Mouse (Mus musculus): Measurements from ENCODE around the gene Arid5a.

Gene Arid5a

DNA sequence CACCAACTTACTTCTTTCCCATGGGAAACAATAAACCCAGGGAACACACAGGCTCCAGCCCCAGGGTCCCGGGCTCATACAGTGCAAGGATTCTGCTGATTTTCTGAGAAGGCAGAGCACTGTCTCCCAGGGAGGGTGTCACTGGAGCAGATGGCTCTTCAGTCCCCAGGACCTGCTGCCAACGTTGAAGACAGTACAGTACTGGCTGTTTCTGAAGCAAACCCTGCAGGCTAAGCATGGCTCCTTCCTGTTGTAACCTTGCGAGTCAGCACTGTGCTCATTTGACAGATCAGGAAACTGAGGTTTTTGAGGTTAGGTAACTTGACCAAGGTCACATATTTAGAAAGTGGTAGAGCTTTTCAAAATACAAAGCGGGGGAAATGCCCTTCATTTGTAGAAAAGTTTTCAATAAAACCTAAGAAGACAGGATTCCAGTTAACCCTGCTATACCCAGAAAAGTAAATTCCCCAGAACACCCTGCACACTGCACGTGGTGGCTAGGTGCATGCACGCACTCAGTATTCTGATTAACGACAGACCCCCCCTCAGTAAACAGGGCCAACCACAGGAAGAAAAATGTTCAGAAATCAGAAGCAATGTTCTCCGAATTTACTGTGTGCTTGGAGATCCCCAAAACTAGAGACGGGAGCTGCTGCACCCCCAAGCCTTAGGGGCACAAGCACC is 10.9 kb upstream of the Arid5a start:
- DNase-seq: peak; percentile 78

DNA sequence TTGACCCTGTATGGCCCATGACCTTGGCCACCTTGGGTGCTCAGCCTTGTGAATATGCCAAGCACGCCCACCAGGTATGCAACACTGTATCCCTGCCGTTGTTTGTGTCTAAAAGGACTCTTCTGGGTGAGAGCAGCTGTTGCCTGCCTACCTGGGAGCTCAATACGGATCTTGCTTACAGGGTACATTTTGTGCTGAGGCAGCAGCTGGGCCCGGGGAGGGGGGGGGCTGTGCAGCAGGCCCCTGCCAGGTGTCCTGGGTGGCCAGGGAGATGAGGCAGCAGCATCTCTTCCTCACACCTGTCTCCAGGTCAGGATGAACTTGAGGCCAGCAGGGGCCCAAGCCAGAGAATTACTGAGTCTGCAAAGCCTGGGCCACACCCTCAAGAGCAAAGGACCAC is 9.4 kb upstream of the Arid5a start:
- peak in 1 of 2 experiments; percentile 7 for DNase-seq

DNA sequence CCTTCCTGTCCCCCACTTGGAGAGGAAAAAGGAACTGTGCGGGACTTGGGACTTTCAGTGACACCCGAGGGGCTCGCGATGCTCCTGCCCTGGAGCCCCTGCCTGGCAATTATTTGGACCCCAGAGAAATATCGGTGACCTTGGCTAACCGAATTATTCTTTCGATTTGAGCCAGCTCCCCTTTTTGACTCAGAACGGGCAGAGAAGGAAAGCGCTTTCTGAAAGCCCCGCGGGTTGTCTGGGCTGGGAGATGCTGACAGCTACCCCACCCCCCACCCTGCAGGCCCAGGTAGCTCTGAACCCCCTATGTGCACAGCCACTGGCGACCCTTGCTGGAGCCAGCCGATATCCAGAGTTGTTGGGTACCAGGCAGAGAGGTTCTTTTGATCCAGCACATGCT is 8.4 kb upstream of the Arid5a start:
- peak in 1 of 2 experiments; percentile 3 for DNase-seq

DNA sequence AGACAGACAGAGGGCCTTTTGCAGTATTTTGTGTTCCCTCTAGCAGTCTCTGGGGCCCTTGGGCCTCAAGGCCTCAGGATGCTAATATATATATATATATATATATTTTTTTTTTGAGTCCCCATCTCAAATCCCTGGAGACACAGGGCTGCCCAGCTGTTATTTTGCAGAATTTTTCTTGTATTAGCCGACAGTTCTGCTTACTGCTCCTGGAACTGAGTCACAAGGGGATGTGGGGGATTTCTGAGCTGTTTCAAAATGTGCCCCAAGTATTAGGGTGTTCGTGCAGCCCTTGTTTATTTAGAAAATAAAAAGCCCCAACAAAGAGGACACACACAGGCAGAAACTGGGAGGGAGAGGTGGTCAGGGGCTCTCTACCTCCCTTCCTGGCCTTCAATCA is 7.9 kb upstream of the Arid5a start:
- no peak for DNase-seq

DNA sequence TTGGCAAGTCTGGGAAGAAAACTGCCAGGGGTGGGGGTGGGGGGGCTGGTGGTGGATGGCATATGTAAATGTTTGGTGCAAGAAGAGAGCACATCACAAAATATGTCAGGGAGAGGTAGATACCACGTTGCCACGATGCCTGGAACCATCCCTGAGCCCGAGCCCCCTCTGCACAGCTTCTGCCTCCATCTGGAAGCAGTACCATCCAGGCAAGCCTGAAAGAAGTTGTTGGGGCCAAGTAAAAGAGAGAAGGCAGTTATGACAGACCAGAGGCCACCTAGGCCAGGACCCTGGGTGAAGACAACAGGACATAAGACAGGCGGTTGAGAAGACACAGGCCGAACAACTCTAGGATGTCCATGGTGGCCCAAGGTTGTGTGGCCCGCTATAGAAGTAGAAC is 7.0 kb upstream of the Arid5a start:
- no peak for DNase-seq

DNA sequence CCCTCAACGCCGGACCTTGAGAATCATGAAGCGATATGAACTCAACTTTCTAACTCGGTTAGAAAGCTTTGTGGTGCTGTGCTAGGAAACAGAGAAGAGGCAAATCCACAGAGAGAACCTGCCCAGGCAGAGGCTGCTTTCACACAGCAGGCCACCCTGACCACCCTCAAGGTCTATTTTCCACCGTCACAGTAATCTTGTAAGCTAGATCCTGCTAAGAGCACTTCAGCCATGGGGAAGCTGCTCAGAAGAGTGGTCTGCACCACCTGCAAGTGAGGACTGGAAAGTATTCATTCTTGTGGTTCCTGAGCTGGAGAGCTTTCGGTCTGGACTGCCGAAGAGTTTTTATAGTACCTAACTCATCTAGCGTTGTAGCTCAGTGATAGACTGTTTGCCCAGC is 5.3 kb upstream of the Arid5a start:
- peak in 1 of 2 experiments; percentile 2 for DNase-seq

DNA sequence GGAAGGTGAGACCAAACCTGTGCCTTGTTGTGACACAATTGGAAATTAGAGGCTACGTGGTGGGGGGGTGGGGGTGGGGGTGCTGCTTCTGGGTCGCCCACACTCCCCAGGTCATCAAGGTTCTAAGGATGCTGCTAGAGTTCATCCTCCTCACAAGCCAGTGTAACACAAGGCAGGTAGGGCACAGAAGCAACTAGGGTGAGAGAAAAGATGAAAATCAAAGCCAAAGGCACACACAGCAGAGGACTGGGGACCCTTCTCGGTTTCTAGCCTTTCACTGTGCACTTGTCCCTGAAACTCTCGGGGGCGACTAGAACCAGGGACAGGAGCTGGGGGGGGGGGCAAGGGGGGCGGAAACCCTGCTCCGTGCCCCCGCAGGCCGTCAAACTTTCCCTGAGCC is 4.6 kb upstream of the Arid5a start:
- DNase-seq: no peak

DNA sequence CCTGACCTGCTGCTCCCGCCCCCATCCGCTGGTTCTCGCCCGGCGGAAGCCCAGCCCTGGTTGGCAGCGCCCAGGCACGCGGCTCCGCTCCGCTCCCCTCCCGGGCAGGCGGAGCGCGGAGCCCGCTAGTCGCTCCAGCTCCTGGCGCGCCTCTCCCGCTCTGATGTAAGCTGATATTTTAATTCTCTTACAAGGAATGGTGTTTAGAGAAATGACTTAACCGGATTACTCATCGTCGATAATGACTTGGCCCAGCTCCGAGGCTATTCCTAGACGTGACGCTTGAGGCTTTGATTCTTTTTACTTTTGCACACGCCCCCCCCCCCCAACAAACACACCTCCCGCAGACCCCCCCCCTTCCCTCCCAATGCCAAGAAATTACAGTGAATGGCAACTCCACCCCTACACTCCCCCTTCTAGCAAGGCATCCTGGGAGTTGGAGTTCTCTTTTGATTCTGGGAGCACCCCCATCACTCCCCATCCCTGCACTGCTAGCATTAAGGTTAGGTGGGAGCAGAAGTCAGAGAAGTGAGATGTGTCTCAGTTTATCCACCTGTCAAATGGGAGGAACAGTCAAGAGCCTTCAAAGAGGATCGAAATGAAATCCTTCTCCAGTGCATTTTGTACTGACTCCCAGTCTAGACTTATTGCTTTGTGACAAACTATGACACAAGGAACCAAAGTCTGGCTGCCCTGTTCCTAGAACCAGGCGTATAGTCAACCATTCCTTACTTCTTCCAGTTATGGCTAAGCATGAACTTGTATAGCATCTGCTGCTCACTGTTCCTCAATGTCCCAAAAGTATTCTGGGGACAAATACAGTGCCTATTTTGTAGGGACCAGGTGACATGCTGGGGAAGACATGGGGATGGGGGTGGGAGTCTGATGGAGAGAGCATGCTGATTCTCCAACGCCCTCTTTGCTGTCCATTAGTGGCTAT is 3.9 kb upstream of the Arid5a start:
- DNase-seq: peak; percentile 65 to 78

DNA sequence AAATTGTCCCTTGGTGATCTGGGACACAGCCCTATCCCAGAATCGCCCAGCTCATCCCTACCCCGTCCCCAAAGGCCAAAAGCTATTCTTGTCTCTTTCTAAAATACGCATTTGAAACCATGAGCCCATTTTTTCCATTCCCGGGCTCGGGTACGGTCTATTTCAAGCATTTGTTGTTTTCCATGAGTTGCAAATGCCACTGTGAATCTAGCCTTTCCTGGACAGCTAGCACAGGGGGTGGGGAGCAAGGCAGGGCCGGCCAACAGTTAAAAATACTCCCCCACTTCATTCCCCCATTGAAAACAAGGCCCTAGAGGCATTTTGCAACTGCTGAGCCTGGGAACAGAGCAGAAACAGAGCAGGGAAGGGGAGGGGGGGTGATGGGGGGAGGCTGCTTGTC is 2.8 kb upstream of the Arid5a start:
- no peak for DNase-seq

DNA sequence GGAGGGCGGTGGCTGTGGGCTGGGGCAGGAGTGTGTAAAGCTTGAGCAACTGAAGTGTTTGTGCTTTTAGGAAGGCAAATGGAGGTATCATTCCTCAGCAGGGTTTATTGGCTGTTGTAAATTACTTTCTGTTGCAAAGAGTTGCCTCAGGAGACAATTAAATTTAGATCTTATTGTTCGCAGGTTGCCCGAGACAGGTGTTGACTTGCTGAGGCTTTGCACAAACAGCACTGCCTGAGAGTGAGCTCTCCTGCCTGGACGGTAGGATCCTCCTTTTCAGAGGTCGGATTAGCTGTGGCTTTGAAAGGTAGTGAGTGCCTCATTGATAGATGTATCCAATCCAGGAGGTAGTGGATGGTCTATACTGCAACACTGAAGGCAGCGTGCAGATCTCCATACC is 1.4 kb upstream of the Arid5a start:
- no peak for DNase-seq

DNA sequence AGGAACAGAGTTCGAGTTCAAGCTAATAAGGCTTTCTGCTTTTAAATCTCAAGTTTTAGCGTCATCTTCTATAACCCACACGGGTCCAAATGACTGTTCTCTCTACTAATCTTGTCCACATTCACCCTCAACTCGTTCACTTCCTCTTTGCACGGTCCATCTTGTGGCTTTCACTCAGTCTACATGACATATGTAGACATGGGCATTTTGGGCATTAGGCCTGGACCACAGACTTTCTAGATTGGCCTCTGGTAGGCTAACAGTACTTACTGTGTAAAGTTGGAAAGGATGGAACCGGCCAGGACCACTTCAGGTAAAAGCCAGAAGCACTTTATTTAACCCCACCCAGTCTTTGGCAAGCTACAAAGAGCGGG is 425 bp upstream of the Arid5a start:
- DNase-seq: no peak

DNA sequence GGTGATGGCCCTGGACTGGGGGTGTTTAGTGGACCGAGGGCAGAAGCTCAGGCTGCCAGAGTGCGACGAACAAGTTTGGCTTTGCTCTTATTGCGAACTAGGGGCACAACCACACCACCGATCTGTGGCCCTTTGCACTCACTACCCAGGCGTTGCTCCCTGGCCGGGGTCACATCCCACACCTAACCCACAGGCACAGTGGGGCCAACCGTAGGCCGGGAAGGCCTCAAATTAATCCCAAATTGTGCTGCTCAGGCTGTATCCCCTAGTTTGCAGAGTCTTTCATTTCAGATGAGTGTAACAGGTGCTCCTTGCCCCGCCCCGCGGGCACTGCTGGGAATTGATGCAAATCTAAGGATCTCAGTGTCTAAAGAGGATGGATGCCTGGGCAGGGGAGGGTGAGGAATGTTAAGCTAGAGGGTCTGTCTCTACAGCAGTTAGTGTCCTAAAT is 943 bp downstream of the Arid5a start:
- peak in 1 of 2 experiments; percentile 38 for DNase-seq

DNA sequence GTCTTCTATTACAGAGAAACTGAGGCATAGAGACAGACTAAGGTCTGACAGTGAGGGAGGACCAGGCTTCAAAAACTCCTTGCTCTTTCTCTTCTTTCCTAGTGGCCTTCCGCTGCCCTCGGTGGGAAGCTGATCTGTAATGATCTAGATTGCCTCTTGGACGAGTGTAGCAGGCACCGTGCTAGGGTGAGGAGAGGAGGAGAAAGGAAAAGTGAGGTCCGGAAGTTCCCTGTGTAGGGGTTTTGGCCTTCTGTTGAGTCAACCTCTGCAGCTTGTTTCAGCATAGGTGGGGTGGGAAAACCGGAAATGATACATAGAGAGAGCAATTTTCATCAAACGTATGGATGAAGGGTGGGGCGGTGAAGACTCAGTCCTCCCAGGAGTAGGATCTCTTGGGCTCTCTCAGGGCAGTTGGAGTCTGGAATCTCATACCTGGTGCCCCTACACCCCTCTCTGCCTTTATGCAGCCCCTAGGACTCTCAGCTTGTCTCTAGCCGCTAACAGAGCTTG is 1.5 kb downstream of the Arid5a start:
- DNase-seq: peak in 1 of 2 experiments; percentile 10

DNA sequence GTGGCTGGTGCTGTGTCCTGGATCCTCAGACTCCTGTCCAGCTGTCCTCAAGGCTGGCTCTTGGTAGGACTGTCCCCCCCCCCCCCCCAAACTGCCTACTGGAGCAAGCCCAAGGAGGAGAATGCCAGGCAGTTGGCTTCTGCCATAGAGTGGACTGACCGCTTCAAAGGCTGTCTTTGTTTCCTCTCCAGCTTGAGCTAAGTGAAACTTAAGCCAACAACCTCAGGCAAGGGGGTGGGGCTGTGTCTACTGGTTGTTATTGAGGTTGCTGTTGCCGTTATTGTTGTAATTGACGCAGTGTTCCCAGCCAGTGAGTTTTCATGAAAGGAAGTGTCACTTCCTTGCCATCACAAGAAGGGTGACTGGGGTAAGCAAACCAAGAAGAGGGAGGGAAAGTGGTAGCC is 2.0 kb downstream of the Arid5a start:
- peak in 1 of 2 experiments; percentile 40 for DNase-seq

DNA sequence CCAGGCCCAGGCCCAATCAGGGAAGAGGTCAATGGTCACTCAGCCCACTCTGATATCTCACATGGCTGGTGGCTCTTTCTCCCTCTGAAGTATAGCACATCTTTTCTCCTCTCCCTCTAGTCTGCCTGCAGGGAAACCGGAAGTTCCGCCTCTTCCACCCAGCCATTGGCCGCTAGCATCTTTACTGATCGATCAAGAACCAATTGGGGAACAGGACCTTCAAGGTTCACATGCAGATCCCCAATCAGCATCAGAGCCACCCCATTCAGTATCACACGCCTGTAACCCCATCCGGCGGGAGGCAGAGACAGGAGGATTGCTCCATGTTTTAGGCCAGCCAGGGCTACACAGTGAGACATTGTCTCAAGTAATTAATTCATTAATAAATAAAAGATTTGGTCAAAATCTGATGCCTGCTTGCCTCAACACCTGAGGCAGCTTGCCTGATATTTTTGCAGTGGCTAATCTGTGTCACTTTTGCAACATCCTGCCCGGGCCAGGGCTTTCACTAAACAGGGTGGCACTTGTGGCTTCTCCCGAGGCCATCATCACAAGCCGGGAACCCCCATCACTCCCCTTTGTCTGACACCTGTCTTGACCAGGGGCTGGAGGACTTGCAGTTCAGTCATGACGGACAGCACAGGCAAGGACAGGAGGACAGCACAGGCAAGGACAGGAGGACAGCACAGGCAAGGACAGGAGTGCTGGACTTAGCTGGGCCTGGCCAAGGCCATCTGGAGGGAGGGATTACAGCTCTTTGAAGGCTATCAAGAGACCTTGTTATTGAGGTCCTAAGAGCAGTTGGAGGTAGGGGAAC is 7.6 kb downstream of the Arid5a start:
- DNase-seq: no peak

DNA sequence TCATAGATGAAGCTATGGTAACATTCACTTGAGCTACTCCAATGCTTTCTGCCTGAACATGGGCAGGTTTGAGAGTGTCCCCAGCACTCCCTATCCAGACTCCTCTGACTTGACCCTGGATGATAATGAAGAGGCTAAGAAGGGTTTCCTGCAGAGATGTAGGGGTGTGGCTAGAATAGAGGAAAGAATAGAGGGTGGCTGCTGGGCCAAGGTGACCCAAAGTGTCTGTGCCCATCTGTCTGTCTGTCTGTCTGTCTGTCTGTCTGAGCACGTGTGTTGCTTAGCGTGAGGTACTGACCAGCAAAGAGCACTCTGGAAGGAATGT is 8.2 kb downstream of the Arid5a start:
- no peak for DNase-seq

DNA sequence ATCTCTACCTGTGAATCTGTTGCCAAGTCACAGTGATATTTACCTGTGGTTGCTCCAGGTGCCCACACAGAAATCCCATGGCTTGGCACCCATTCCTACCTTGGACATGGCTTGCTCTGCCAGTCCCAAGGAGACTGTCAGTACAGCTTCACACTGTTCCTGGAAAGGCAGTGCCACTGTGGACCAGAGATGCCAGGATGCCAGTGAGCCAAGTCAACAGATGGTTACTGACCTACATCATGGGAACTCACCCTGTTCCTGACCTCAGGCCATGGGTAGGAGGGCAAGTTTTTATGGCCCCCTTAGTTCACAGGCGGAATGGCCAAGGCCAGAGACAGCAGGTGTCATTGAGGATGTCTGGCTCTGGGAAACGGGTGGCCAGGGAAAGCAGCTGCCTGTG is 13.6 kb downstream of the Arid5a start:
- DNase-seq: peak; percentile 70 to 73

DNA sequence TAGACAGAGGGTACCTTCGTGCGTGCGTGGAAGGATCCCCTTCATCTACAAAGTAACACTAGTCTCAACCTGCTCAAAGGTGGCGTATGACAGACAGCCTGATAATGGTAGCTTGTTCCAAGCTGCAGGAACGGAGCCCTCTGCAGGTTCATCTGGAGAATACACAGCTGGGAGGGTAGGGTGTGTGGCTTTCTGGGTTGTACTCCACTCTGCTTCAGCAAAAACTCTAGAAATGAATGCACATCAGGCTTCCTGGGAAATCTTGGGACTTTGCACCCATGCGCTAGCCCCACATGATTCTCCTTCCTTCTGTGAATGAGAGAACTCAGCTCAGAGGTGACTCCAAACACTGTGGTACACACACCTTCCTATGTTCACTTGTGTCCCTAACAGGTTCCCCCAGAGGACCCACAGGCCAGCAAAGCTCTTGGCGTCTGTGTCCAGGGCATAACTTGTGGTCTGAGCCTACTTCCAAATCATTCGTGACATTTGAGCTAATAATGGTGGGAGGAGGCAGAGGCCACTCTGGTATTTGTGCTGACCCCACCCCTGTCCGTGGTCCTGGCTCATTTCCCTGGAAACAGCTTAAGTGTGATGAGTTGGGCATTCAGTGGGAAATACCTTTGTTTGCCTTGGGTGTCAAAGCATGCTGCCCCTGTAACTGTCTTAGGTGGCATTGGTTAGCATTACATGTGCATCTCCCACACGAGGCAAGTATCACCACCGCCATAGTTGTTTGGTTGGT is 14.5 kb downstream of the Arid5a start:
- DNase-seq: peak; percentile 35 to 55

DNA sequence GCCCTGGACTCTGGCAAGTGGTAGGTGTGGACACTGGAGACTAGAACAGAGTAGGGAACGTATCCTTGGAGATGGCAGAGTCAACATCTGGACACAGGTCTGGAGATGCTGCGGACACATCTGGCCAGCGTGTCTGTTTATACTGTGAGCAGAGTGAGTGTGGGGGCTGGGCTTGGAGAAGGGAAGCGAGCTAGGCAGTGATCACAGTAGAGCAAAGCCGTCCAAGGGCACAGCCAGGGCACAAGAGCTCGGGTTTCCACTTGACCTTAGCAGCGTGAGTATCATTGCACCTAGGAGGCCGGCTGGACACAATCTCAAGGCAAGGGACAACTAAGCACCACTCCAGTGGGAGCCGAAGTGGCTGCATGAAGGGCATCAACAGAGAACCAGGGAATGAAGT is 15.5 kb downstream of the Arid5a start:
- DNase-seq: no peak

DNA sequence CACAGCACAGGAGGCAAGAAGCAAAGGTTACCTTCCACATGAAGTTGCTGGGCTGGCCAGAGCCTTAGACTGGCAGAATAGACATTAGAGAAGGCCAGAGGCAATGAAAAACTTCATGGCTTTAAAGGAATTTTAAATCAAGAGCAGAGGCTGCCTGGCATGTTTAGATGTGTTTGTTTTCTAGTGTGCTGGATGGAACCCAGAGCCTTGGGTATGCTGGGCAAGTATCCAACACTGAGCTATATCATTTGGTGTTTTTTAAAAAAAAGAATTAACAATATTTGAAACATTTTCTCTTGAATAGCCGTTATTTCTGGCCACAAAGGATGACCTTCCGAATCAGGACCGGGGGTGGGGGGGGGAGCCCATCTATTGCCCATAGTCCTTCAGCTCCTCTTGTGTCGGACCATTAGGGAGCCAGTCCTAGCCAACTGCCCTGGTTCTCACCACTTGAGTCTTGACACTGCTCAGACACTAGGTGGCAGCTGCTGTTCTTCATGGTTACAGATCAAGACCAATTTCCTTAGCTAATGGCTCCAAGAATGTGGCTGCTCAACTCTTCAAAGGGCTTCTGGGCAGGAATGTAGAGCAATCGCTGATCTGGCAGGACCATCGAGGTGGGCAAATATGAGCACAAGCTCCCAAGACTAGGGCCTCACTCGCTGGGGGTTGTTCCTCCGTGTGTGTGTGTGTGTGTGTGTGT is 16.4 kb downstream of the Arid5a start:
- peak; percentile 57 to 67 for DNase-seq

DNA sequence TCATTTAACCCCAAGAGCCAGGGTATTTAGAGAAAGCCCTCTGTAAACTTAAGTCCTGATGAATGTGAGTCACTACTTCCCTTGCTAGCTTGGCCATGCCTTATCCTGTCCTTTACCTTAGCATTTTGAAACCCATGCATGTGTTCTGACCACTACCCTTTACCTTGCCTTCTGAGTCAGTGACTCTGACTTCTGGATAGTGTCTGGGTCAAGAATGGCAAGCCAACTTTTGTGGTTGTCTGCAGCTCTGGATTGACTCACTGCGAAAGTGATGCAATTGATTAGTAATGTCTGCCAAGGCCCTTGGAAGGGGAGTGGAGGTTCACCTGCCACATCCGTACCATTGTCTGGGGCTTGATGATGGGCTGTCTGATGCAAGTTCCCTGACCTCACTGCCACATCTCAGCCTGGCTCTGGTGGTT is 18.4 kb downstream of the Arid5a start:
- DNase-seq: no peak

DNA sequence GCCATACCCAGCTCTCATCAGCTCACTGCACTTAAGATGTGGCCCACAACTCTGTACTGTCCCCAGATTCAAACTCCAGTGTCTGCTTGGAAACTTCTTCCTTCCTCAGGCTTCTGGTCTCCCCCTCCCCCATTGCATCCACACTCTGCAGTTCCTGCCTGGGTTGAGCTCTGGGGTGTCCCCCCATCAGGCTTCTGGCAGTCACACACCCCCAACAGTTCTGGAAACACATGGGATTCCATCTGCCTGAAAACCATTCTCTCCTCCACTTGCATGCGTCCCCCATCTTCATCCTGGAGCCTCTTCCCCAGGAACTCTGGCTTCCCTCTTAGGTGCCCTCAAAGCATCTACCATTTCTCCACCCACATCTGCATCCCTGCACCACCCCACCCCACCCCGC is 19.3 kb downstream of the Arid5a start:
- no peak for DNase-seq
